Mouse (Mus musculus) CH12.LX (cell line): Measurements from ENCODE around the gene Zg16.

Experiments
- CTCF ChIP-seq, 2 experiments: IDR thresholded peaks in 1 of 2; conservative IDR thresholded peaks in 1 of 2; 2 replicates each; pipeline ENCODE4 v1.5.1; 2011 to 2012; ENCODE audit warnings: low read depth in 2 of 2, low read length in 2 of 2, improper control_type of control experiment in 1 of 2, inconsistent platforms in 1 of 2, mild to moderate bottlenecking in 1 of 2, moderate library complexity in 1 of 2
- EP300 ChIP-seq: IDR thresholded peaks from 2 replicates; pipeline ENCODE4 v1.6.1; 2011; ENCODE audit warnings: low read length, improper control_type of control experiment
- HCFC1 ChIP-seq: IDR thresholded peaks from 2 replicates; pipeline ENCODE4 v1.6.1; 2012; ENCODE audit warnings: low read depth, mild to moderate bottlenecking, inconsistent platforms, low read length, improper control_type of control experiment
- POLR2A ChIP-seq: IDR thresholded peaks from 2 replicates; pipeline ENCODE4 v1.6.1; 2011; ENCODE audit warnings: low read depth, mild to moderate bottlenecking, improper control_type of control experiment, low read length
- SMC3 ChIP-seq: IDR thresholded peaks from 2 replicates; pipeline ENCODE4 v1.6.1; 2011; ENCODE audit warnings: low read depth, low read length, improper control_type of control experiment
- USF1 ChIP-seq: IDR thresholded peaks from 2 replicates; pipeline ENCODE4 v1.6.1; 2014; ENCODE audit warnings: low read depth, mild to moderate bottlenecking, inconsistent platforms, low read length, improper control_type of control experiment

DNA sequence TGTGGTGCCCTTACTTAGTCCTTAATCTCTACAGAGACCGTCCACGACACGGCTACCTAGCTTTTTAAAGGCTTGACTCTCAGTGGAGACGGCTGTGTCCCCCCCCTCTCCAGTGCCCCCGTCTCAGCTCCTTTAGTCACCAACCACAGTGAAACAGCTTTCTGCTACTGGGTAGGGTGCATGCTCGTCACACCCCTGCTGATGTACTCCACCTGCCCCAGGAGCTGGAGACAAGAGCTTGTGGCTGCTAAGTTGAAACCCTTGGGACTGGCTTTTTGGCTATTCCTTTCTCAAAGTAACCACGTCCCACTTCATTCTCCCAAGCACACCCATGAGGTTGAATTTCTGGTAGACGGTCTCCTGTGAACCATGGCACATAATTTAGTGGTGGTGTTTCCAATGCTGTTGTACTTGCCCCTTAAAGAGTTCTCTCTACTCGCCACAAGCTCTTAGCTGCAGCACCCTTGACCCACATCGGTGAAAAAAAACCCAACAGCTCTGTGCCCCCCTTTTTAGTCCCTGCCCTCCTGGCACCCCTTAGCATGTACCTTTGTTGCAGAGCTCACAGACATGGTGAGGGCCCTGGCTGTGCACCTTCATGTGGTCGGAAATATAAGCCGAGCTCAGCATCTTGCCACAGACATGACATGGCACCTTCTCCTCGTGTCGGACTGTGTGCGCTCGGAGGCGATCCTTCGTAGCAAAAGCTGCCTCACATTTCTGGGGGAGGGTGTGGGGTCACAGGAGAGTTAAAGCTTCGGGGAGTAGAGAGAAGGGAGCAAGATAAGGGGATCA, 63.0 kb downstream of the Zg16 start:
- no peak for TF ChIP-seq USF1
- no peak for TF ChIP-seq SMC3
- no peak for TF ChIP-seq POLR2A
- TF ChIP-seq HCFC1, result no peak
- no peak for TF ChIP-seq CTCF (conservative IDR thresholded peaks at IDR 0.05 in 1 of 2, IDR thresholded peaks at IDR 0.05 in 1 of 2; ENCODE audit: low read depth in 2 of 2, low read length in 2 of 2)
- TF ChIP-seq EP300, result no peak
